Mouse (Mus musculus) lung, embryonic 16.5 days (tissue): ENCODE measurements at regions not wholly inside any gene's neighbourhood (a gene's known extent, or its start where the extent isn't known, plus 50 kb on each side); places are given as distances from the start of the nearest gene placed in this dataset.

Experiments used
- ATAC-seq: fragments of 200-750 bp; cut with Nextera tagmentation; 2 replicates; pipeline ENCODE4 v1.8.0; 2017; ENCODE audit warnings: low read depth, mild to moderate bottlenecking, moderate library complexity
- H3K27ac ChIP-seq: fragments of 300-500 bp; sonication (generic); 2 replicates; pipeline ENCODE4 v1.5.1; 2014; ENCODE audit warnings: mild to moderate bottlenecking, control low read depth, low read length
- H3K27me3 ChIP-seq: fragments of 300-500 bp; sonication (generic); 2 replicates; pipeline ENCODE4 v1.6.1; 2014; ENCODE audit warnings: low read depth, low read length, mixed read lengths; ENCODE audit not compliant: control insufficient read depth, insufficient read depth
- H3K36me3 ChIP-seq: fragments of 300-500 bp; sonication (generic); 2 replicates; pipeline ENCODE4 v1.6.1; 2014; ENCODE audit warnings: low read length; ENCODE audit not compliant: control insufficient read depth, insufficient read depth
- H3K4me1 ChIP-seq: fragments of 300-500 bp; sonication (generic); replicated peaks from 2 replicates; pipeline ENCODE4 v1.6.1; 2014; ENCODE audit warnings: low read length, mixed read lengths; ENCODE audit not compliant: control insufficient read depth, insufficient read depth
- H3K4me2 ChIP-seq: fragments of 300-500 bp; sonication (generic); 2 replicates; pipeline ENCODE4 v1.6.1; 2014; ENCODE audit warnings: low read depth, low read length, control low read depth
- H3K4me3 ChIP-seq: fragments of 300-500 bp; sonication (generic); 2 replicates; pipeline ENCODE4 v1.5.1; 2014; ENCODE audit warnings: mild to moderate bottlenecking, low read length, control low read depth
- H3K9ac ChIP-seq: fragments of 300-500 bp; sonication (generic); 2 replicates; pipeline ENCODE4 v1.6.1; 2014; ENCODE audit warnings: low read length, control low read depth
- H3K9me3 ChIP-seq: fragments of 300-500 bp; sonication (generic); 2 replicates; pipeline ENCODE4 v1.6.1; 2016; ENCODE audit warnings: low read length; ENCODE audit not compliant: control insufficient read depth
- WGBS: fragments of 180-500 bp; shearing (Covaris S2); extraction: QIAGEN DNeasy Blood & Tissue Kit; methylation state at CpG from one replicate; pipeline ENCODE4 v1.1.7; 2014; 5-methylcytosine and 5-hydroxymethylcytosine counted together

DNA sequence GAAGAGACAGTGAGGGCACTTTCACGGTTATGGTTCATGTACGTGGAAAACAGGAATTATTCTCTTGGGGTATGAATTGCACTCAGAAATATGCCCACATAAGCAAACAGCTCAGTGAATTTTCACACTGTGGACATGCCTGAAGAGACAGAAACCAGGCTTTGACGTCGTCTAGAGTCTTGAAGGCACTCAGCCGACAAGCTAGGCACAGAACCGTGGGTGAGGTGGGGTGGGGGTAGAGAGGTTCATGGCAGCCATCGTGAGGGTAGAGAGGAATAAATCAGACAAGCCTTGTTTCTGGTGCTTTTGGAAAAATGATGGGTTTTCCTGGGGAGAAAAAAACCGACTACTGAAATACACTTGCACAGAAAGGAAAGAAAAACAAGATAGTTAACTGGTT is 179.0 kb upstream of the Gmds start:
- ATAC-seq = no peak
- H3K36me3 ChIP-seq = no peaks in the 10 kb centered on the region
- no peak overlapping the region for H3K9ac ChIP-seq
- no peak overlapping the region for H3K4me2 ChIP-seq
- H3K4me3 ChIP-seq = no peak overlapping the region
- H3K27ac ChIP-seq = no peak overlapping the region
- H3K9me3 ChIP-seq = no peaks in the 10 kb centered on the region
- H3K4me1 ChIP-seq = peaks cover 5% of the 10 kb centered on the region; the same call in 1 of the 2 replicates
- H3K27me3 ChIP-seq = no peaks in the 10 kb centered on the region; the same call in 1 of the 2 replicates
- WGBS = 58% methylated on average over 8 of the region's 8 CpGs

DNA sequence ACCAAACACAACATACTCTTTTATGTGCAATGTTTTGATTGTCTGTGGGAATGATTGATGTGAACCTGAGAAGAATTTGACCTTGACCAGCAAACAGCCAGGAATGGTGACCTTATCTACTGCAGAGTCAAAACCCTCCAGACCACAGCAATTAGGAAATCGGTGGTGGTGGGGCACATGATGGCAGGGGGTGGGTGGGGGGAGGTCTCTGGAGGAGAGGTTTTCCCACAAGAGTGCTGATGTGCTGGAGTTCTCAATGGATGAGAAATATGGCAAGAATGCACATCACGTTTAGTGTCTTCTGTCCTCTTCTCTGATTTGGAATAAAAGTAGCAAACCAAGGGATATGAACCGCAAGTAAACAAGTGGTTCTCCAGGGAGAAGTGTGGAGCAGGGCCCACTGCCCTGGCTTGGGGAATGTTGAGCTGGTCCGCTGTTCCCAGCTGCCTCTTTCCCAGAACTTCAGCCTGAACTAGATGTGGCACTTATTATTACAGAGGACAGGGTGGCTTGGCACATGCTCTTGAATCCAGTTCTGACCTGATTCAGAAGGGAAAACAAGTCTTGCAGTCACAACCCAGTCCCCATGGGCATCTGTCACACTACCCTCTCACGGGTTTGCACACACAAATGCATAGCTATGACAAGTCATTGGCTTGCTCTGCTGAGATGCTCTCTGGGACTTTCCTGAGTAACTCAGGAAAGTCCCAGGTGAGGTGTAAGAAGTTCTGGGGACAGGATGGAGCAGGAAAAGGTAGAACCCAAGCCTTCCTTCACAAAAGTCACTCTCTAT is 170.9 kb upstream of the Gmds start:
- no peak overlapping the region for H3K4me3 ChIP-seq
- H3K9ac ChIP-seq = no peak overlapping the region
- no peaks in the 10 kb centered on the region for H3K9me3 ChIP-seq
- no peaks in the 10 kb centered on the region for H3K27me3 ChIP-seq
- H3K36me3 ChIP-seq = no peaks in the 10 kb centered on the region
- 55% methylated on average over 5 of the region's 5 CpGs for WGBS
- H3K27ac ChIP-seq = no peak overlapping the region
- no peaks in the 10 kb centered on the region for H3K4me1 ChIP-seq
- ATAC-seq = no peak
- no peak overlapping the region for H3K4me2 ChIP-seq

DNA sequence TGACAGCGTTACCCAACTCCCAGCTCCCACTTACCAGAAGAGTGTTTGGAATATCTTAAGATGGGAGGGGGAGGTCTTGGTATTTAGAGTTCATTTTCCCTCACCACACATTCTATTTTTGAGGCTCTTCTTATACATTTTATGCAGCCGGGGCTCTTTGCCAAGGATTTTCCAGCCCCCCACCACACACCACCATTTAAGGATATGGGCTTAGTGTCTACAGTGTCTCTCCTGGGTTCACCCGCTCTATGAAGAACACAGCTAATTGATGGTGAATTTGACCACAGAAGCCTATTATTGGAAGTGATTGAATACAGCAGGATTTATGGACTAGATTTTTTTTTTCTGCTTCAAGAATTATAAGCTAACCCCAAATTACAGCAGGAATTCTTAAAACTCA is 169.9 kb upstream of the Gmds start:
- no peaks in the 10 kb centered on the region for H3K27me3 ChIP-seq
- H3K4me2 ChIP-seq = no peak overlapping the region
- no peak overlapping the region for H3K4me3 ChIP-seq
- 70% methylated on average over 3 of the region's 3 CpGs for WGBS
- ATAC-seq = no peak
- H3K9me3 ChIP-seq = no peaks in the 10 kb centered on the region
- H3K4me1 ChIP-seq = no peaks in the 10 kb centered on the region
- no peak overlapping the region for H3K9ac ChIP-seq
- H3K36me3 ChIP-seq = no peaks in the 10 kb centered on the region
- no peak overlapping the region for H3K27ac ChIP-seq

DNA sequence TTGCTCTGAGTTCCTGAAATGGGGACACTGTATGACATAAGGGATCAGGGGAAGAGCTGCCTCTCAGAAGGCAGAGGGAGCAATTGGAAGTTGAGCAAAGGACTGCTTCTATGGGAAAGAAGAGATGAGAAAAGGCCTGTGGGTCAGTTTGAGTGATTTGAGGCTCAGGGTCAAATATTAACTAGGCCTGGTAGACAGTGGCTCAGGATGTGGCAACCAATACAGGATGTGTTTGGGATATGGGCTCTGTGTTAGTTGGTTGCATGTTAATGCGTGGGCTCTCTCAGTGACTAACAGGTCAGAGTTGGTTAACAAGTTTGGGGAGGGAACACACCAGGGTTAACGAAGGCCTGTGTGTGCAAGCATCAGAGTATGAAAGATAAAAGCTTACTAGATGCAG is 169.3 kb upstream of the Gmds start:
- no peak overlapping the region for H3K9ac ChIP-seq
- H3K36me3 ChIP-seq = no peaks in the 10 kb centered on the region
- no peak overlapping the region for H3K4me2 ChIP-seq
- no peaks in the 10 kb centered on the region for H3K4me1 ChIP-seq
- ATAC-seq = no peak
- WGBS = 78% methylated on average over 2 of the region's 2 CpGs
- no peak overlapping the region for H3K27ac ChIP-seq
- no peaks in the 10 kb centered on the region for H3K9me3 ChIP-seq
- no peaks in the 10 kb centered on the region for H3K27me3 ChIP-seq
- H3K4me3 ChIP-seq = no peak overlapping the region

DNA sequence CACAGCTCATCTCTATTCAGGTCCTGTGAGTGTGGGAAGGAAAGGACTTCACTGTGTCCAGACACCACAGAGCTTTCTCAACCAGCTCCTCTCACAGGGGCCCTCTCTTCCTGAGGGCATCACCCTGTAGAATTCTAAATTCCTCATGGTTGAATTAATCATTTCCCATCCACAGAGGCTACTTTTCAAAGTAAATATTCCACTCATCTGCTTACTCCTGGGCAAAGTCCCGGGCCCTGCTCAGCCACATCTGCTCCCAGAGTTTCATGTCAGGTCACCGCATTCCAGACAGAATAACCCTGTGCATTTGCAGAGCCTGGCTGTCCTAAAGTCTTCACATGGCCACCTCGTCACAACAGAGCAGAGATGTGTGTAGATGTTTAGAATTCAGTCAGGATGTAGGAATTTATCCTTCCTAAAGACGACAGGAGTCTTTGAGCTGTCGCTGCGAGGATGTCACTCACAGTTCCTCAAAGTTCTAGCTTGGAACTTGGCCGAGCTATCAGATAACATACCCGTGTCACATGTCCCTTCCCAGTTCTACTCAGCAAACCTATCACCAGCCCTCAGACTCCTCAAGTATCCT is 159.8 kb upstream of the Gmds start:
- no peak for ATAC-seq
- no peak overlapping the region for H3K9ac ChIP-seq
- H3K4me2 ChIP-seq = no peak overlapping the region
- H3K4me1 ChIP-seq = peaks cover 3% of the 10 kb centered on the region
- whole genome bisulfite sequencing = 27% methylated on average over 8 of the region's 8 CpGs
- H3K36me3 ChIP-seq = no peaks in the 10 kb centered on the region
- H3K4me3 ChIP-seq = no peak overlapping the region
- no peaks in the 10 kb centered on the region for H3K9me3 ChIP-seq
- H3K27me3 ChIP-seq = no peaks in the 10 kb centered on the region
- no peak overlapping the region for H3K27ac ChIP-seq

DNA sequence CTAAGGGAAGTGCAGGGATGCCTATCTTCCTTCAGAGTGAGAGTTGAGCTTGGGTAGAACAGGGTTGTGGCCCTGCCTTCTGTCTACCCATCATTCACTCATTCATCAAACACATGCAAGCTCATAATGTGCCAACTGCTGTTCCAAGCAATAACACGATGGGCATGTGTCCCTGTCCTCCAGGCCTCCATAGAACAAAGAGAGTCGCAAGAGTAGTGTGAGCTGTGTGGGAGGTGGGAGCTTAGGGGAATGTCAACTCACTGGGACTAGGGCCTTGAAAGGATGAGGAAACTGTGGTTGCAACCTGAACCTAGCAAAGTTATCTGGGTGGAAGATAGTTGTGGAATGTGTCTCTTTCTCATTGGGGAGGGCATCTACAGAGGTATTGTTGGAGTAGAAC is 157.7 kb upstream of the Gmds start:
- WGBS = 90% methylated on average over 2 of the region's 2 CpGs
- Histone ChIP-seq H3K27ac (no peak overlapping the region), H3K9me3 (no peaks in the 10 kb centered on the region), H3K4me1 (peaks cover 11% of the 10 kb centered on the region), H3K9ac (no peak overlapping the region), H3K36me3 (no peaks in the 10 kb centered on the region), H3K4me2 (no peak overlapping the region), H3K27me3 (no peaks in the 10 kb centered on the region), H3K4me3 (no peak overlapping the region)
- no peak for ATAC-seq

DNA sequence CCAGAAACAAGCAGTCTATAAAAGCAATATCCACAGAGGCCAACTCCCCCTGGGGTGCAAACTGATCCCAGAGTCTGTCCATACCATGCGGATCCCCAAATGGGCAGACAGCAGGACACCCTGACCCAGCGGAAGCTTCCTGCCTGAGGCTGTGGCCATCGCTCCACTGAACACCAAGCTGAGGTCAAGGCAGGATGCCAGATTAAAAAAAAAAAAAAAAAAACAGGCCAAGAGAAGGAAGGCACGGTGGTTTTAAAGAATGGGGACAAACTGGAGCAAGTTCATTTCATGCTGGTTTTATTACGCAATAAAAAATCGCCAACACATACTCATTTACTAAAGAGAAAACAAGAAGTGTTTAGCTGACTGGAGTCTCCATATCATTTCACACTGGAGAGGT is 156.5 kb upstream of the Gmds start:
- whole genome bisulfite sequencing = 52% methylated on average over 6 of the region's 6 CpGs

DNA sequence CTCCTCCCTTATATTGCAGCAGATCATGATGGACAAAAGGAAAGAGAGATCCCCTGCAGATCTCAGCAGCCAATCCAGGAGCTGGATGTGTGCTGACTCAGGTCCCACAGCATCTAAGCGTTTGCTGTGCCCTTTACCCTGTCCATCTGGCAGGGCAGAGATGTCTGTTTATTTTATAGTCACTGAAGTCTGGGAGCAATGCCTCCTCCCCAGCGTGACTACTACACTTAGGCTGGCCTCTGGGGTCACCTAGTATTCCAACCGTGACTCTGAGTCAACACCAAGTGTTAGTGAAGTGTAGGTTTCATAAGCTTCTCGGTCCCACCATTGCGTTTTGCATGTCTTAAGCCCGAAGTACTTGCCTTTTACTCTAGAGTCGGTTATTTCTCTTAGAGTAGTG is 155.3 kb upstream of the Gmds start:
- Histone ChIP-seq H3K27me3 (no peaks in the 10 kb centered on the region), H3K4me2 (no peak overlapping the region), H3K36me3 (no peaks in the 10 kb centered on the region), H3K27ac (no peak overlapping the region), H3K9ac (no peak overlapping the region), H3K4me3 (no peak overlapping the region), H3K9me3 (no peaks in the 10 kb centered on the region), H3K4me1 (peaks cover 11% of the 10 kb centered on the region)
- WGBS = 34% methylated on average over 7 of the region's 7 CpGs
- peak; percentile 41; the same call in 1 of the 2 replicates for ATAC-seq

More for the DNA sequence above, 156.5 kb upstream of the Gmds start:
- Histone ChIP-seq H3K4me1 (peaks cover 11% of the 10 kb centered on the region), H3K9ac (no peak overlapping the region), H3K27ac (no peak overlapping the region), H3K4me3 (no peak overlapping the region), H3K36me3 (no peaks in the 10 kb centered on the region), H3K4me2 (no peak overlapping the region), H3K27me3 (no peaks in the 10 kb centered on the region), H3K9me3 (no peaks in the 10 kb centered on the region)
- ATAC-seq = peak; percentile 28; the same call in 1 of the 2 replicates

DNA sequence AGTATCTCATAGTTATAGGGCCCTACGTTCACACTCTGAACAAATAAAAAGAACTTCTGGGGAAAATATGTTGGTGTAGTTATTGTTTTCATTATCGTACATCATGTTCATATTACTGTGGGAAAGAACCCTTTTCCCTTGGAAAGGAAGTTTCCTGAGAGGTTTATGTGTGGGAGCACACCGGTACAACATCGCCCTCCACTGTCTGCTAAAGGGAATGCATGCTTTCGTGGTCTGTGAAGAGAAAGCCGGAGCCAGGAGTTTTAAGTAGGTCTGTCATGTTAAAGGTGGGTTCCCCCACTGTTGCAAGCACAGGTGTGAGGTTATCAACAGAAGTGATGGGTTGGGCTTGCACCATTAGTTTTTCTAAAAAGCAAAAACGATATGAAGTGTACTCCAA is 154.8 kb upstream of the Gmds start:
- ATAC-seq = no peak
- Histone ChIP-seq H3K9ac (no peak overlapping the region), H3K27ac (no peak overlapping the region), H3K4me2 (no peak overlapping the region), H3K27me3 (no peaks in the 10 kb centered on the region), H3K9me3 (no peaks in the 10 kb centered on the region), H3K4me1 (peaks cover 11% of the 10 kb centered on the region), H3K4me3 (no peak overlapping the region), H3K36me3 (no peaks in the 10 kb centered on the region)
- 13% methylated on average over 7 of the region's 7 CpGs for WGBS
